Mouse (Mus musculus): ENCODE measurements around the gene Ppp1r12b.
A peak's percentile ranks its signal among the peaks of the same experiment; 100 is the strongest.

- TF ChIP-seq POLR2AphosphoS5 (IDR thresholded peaks at IDR 0.05; ENCODE audit: borderline replicate concordance, low read depth, low read length) (no peak), CTCF (IDR thresholded peaks at IDR 0.05 in 2 of 3, conservative IDR thresholded peaks at IDR 0.05 in 1 of 3; ENCODE audit: control insufficient read depth in 1 of 3, insufficient read depth in 1 of 3, low read depth in 2 of 3, low read length in 3 of 3, poor library complexity in 1 of 3, severe bottlenecking in 1 of 3) (peak in 2 of 3 experiments; percentile 38 to 48; a peak in 5 of 6 replicates), EP300 (IDR thresholded peaks at IDR 0.05; ENCODE audit: low read depth in 1 of 2, low read length in 2 of 2) (no peak), POLR2A (IDR thresholded peaks at IDR 0.05; ENCODE audit: control insufficient read depth in 1 of 2, insufficient read depth in 1 of 2, low read depth in 1 of 2, low read length in 2 of 2, poor library complexity in 1 of 2) (no peak)
Measured at GRCm38 (mm10) chr1:134747236-134748174, 208.2 kb downstream of the Ppp1r12b start.

Measured in MEL (cell line).